Mouse (Mus musculus) ovary, postnatal 36 days (tissue): Measurements from ENCODE around the gene Gm3839.
"Not testable (repeated sequence)": the region's sequence is repeated elsewhere in the genome, so short reads cannot be mapped to it uniquely, and the experiment has no call there.

Experiments used
- DNase-seq: peaks from one replicate; pipeline ENCODE4 v3.0.0; 2022; ENCODE audit warnings: low spot score, mixed read lengths

Gm3839 gene

GRCm38 (mm10) chr14:11356626-11357025 is at the start of gene Gm3839:
Gene Gm3839, minus strand, starts transcription at chr14:11356726.
- DNase-seq, result not testable (repeated sequence)

GRCm38 (mm10) chr14:11405661-11406060 is 49.1 kb upstream of the Gm3839 start:
- no peak for DNase-seq

GRCm38 (mm10) chr14:11377846-11378245 is 21.3 kb upstream of the Gm3839 start:
- DNase-seq, result no peak

- no peak for DNase-seq
Measured at GRCm38 (mm10) chr14:11375225-11375624, 18.7 kb upstream of the Gm3839 start.

GRCm38 (mm10) chr14:11346086-11346485 is 10.4 kb downstream of the Gm3839 start:
- no peak for DNase-seq

GRCm38 (mm10) chr14:11329993-11330392 is 26.5 kb downstream of the Gm3839 start:
- DNase-seq, result no peak

GRCm38 (mm10) chr14:11307079-11307478 is 49.4 kb downstream of the Gm3839 start:
- no peak for DNase-seq

GRCm38 (mm10) chr14:11287956-11288355 is 68.6 kb downstream of the Gm3839 start:
- DNase-seq, result not testable (repeated sequence)

GRCm38 (mm10) chr14:11257161-11257705 is 99.3 kb downstream of the Gm3839 start:
- no peak for DNase-seq

- no peak for DNase-seq
Measured at GRCm38 (mm10) chr14:11248053-11248452, 108.5 kb downstream of the Gm3839 start.

- no peak for DNase-seq
Measured at GRCm38 (mm10) chr14:11244546-11244945, 112.0 kb downstream of the Gm3839 start.

- no peak for DNase-seq
Measured at GRCm38 (mm10) chr14:11232086-11232485, 124.4 kb downstream of the Gm3839 start.
